Mouse (Mus musculus): ENCODE data around the gene Ankrd37.
A peak's percentile ranks its signal among the peaks of the same experiment; 100 is the strongest.

The Ankrd37 gene

DNA sequence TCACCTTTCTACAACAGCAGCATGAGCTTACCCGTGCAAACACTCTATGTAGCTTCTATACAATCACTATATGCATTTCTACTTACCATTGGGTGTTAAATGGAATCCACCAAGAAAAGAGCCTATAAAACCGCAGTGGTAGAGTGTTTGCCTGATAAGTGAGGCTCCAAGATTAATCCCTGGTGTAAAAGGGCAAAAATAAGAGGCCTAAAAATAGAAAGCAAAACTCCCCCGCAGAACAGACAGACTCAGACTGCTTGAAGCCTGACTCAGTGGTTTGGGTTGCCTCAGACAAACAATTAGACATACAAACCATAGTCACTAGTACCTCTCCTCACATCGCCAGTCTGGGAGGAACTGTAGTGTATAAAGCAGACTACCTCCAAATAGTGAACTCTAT is at the start of gene Ankrd37:
Gene Ankrd37, minus strand, starts transcription at position 112 of the 400 bp plus-strand sequence.
- no peak for DNase-seq (ENCODE audit: low spot score)

DNA sequence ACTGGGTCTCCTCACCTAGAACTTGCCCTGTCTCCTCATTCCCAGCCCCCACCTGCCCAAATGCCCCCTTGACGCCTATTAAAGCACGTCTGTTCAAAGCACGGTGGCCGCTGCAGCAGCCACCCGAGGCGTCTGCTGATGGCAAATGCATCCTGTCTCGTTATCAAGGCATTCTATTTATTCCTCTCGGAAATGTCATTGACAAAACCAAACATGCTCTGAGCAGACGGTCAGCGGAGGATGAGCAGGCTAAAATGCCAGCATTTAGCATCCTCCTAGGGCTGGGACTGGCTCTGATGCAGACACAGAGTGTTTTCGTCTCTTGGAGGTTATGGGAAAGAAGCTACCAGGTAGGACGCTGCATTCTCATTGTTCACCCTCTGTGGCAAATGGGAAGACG is 34.8 kb upstream of the Ankrd37 start:
- no peak for DNase-seq (ENCODE audit: low spot score)

DNA sequence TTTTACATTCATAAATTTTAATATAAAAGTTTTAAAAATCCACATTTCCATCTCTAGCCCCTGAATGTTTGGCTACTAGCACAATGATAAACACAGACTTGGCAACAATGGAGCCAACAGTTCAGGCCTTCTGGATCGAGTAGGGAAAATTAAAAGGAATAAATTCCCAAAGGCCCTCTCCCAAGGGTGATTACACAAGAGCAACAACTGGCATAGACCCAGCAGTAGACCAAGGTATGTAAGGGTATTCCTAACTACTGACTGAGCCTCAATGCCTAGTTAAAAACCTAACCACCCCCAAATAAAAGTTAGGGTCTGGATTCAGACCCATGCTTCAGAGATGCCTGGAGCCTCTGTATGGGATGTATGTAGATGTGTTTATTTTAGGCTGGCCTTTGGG is 34.2 kb upstream of the Ankrd37 start:
- DNase-seq (ENCODE audit: low spot score) = no peak

DNA sequence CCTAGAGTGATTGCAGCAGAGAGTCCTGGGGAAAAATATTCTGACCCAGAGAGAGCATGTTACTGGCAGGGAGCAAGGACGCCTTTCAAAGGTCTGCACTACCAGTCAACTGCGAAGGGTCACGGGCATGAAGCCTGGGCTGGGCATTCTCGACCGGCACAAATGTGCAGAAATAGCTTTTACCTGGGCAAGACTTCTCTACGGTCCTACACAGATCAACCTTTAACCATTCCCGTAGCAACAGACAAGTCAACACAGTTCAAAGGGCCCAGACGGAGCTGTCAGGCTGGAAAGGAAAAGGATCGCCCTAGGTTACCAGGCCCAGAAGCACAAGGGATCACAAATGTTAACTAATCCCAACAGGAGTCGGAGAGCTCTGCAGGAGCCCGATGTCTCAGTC is 30.7 kb upstream of the Ankrd37 start:
- no peak for DNase-seq (ENCODE audit: low spot score)

DNA sequence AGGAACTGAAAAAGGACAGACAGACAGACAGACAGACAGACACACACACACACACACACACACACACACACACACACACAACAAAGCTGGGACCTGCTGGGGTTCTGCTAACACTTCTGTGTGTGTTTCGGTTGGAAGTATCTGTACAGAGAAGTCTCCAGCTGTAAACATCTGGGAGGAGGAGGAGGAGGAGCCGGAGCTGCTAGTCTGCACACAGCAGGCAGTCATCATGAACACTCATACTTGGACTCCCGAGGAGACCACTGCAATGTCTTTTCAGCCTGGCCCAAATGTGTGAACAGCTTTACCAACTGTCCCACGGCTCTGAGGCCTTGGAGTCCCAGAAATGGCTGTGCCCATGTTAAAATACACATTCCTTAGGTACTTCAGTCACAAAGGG is 18.9 kb upstream of the Ankrd37 start:
- no peak for DNase-seq (ENCODE audit: low spot score)

DNA sequence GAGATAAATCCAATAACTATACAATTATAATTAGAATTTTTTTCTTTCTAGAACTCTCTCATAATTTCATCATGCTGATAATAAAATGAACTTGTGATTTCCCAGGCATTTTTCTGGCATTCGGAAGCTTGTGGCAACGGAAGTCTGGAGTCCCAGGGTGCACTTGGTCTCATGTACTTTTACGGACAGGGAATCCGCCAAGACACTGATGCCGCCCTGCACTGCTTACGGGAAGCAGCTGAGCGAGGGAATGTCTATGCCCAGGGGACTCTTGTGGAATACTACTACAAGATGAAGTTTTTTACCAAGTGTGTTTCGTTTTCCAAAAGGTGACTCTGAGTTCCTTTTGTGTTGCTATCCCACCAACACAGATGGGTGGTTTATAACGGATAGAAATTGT is 17.3 kb upstream of the Ankrd37 start:
- DNase-seq (ENCODE audit: low spot score) = no peak

DNA sequence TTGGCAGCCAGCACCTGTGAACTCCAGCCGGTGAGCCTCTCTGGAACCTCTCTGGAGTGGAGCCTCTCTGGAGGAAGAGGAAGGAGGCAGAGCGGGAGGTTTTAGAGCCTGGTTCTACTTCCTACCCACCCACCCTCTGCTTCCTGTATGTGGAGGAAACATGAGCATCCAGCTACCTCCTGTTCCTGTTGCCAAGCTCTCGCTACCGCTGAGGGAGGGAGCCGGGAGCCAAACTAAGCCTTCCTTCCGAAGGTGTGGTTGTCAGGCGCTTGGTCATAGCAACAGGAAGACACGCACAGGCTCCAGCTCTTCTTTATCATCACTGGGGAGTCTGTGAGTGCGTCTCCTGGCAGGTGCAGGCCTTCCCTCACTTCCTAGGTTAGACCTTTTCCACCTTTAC is 16.7 kb upstream of the Ankrd37 start:
- DNase-seq (ENCODE audit: low spot score) = no peak

DNA sequence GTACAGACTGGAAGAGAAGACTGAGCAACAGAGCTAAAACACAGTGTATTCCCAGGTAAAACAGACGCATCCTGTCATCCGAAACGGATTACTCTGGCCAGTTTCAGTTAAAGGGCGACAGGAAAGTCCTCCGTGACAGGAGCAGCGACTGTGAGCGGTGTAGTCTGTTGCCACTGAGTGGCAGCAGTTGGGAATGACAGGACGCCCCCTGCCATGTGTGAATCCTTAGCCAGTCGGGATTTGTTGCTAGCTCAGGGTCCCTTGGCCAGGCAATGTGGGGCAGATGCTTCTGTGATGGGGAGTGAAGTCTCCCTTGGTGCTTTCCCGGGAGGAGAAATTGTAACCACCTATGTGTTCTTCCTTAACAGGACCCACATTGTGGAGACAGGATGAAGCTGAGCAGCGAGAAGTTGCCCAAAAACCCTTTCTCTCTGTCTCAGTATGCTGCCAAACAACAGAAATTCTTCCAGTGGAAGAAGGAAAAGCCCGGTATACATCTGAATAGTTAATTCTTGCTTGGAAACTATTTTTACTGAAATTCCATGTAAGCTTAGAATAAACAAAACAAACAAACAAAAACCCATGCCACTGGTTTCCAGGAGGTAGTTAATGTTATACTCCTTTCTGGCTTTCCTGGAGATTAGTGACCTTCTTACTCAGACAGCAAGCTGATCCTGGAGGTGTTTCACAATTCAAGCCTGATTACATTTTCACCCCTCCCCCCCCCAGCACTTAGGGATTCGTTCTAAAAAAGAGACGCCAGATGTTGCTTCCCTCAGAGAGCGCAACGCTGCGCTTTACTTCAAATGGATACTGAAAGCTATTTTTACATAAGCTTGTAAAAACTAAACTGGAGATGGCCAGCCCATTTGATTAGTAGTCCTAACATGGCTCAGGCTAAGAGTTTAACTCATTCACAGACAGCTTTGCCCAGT is 5.5 kb upstream of the Ankrd37 start:
- peak; percentile 69 for DNase-seq (ENCODE audit: low spot score)

DNA sequence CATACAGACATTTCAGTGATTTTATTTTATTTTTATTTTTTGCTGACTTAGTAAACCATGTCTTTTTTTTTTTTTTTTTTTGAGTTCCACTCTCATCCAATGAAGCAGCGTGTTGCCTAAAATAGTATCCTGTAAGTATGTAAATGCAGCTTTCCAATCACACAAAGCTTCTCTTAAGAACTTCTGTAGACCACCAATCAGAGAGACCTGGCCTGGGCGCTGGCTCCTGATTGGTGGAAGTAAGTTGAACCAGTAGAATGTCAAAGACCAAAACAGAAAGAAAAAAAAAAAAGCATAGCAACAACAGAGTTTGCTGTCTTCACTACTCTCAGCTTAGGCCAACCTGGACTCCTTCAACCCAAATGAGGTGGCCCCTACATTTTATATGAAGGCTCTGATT is 4.8 kb upstream of the Ankrd37 start:
- DNase-seq (ENCODE audit: low spot score) = no peak

DNA sequence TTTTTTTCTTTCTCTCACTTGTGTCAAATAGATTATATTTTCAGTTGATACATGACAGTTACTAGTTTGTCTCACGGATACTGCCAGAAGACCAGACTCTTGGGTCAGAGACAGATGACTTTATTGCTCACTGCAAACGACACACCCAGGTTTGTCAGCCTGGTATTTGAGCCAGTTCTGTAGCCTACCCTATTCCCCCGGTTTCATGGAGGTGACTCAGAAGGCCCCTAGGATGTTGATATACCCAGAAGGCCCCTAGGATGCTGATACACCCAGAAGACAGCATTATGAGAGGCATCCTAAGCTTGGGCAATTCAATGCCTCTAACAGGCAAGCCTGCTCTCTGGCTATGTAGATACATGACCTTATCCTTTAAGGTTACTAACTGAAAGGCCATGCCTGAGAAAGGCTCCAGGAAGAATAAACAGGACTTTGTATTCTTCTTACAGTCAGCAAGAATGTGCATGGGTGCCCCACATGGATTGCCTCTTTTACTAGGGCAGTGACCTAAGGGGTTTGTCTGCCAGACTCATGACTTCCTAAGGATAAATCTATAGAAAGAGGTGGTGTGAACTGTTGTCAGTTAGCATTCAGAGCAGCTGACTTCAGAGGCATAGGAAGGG is 1.7 kb upstream of the Ankrd37 start:
- no peak for DNase-seq (ENCODE audit: low spot score)

DNA sequence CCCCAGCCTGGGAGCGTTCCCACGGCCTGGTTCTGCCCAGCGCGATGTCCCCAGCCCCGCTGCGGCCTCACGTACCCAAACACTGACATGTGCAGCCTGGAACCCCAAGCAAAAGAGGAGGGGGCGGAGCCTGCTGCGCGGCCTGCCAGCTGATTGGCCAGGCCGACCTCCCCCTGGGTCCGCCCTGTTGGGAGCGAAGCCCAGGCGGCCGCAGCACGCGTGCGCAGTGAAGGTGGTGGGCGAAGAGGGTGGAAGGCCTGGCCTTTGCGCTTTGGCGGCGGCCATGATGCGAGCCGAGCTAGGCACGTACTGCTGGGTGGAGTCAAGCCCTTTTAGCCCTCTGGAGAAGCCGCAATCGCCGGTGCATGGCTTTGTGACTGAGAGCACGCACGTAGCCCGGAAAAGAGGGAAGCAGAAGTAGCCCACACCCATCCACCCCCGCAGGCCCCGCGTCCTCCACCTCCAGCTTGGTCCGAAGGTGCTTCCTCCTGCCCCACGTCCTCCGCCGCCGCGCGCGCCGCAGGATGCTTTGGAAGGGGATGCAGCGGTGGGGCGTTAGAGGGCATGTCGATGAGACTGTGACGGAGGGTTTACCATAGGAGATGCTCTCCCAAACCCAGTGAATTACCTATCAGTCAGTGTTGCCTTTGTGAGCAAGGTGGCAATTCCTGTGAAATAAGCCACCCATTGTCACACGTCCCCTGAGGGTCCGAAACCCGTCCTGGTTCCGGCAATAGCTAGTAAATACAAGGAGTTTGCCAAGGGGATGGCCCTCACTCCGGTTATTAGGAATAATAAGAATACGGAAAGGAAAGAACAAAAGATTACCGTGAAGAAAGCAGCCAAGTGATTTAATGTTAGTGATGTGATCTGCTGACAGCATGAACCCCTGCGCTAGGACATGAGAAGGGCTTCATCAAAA is 5.5 kb downstream of the Ankrd37 start:
- peak; percentile 99 for DNase-seq (ENCODE audit: low spot score)

DNA sequence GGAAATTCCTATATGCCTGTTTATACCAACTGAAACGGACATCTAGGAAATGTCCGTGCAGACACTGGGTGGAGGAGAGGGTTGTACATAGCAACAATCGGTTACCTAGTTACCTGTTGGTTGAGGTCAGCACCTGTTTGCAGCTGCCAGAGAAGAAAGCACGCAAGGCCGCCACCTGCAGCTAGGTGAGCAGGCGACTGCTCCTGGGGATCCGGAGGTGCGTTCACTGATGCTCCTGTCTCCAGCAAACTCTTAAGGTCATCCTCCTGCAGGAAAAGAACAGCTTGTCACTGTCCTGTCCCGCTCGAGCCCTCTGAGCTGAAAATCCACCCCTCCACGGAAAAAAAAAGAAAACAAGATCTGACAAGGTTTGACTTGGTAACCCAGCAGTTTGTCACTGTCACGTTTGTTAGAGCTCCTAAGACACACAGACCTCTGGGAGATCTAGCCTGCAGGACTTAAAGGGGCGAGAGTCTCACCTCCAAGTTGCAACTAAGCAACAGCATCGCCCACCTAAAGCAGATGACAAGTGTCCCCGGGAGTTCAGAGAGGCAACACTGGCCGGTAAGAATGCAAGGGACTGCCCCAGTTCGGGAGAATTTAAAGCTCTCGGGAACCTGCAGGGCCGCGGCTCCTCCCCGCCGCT is 6.2 kb downstream of the Ankrd37 start, which contains the start of gene Lrp2bp:
Gene Lrp2bp, plus strand, starts transcription at position 166 of the 646 bp plus-strand sequence.
- peak; percentile 15 for DNase-seq (ENCODE audit: low spot score)

DNA sequence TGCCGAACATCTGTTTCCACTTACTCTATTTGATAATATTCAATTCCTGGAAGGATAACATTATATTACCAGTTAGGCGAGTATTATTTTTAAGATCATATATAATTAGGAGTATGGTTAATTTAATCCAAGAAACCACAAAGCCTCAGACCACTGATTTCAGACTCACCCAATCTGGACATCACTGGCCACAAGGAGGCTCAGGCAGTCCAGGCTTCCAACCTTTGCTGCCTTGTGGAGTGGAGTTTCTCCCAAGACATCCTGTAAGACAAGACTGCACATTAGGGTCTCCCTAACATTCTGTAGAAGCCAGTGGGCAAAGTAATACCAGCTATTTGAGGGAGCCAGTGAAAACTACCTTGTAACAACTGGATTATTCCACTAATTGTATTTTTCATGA is 7.3 kb downstream of the Ankrd37 start:
- no peak for DNase-seq (ENCODE audit: low spot score)

DNA sequence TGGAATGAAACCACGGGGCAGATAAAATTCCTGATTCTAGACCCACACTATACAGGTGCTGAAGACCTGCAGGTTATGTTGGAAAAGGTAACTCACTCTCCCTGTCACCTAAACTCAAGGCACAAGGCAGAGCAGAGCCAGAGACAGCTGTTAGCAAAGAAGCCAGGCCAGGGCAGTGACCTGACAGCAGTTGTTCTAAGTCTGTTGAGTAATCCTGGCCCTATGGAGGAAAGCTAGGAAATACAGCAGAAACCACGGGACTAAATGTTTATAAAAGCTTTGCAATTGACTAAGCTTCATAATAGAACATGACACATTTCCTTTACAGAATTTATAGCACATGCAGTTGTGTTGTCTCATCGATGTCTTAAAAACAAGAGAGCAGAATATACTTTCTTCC is 9.9 kb downstream of the Ankrd37 start:
- DNase-seq (ENCODE audit: low spot score) = no peak

DNA sequence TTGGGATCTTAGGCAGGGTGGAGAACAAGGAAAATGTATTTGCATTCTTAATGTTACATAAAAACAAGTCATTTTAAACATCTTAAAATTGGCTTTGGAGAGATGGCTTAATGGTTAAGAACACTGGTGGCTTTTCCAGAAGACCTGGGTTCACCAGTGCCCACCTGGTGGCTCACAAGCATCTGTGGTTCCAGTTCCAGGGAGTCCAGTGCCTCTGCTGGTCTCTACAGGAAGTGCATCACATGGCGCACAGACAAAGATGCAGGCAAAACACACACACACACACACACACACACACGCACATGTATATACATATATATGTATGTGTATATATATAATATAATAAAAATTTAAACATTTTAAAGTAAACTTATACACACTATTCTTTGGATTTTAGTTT is 11.4 kb downstream of the Ankrd37 start:
- peak; percentile 13 for DNase-seq (ENCODE audit: low spot score)

DNA sequence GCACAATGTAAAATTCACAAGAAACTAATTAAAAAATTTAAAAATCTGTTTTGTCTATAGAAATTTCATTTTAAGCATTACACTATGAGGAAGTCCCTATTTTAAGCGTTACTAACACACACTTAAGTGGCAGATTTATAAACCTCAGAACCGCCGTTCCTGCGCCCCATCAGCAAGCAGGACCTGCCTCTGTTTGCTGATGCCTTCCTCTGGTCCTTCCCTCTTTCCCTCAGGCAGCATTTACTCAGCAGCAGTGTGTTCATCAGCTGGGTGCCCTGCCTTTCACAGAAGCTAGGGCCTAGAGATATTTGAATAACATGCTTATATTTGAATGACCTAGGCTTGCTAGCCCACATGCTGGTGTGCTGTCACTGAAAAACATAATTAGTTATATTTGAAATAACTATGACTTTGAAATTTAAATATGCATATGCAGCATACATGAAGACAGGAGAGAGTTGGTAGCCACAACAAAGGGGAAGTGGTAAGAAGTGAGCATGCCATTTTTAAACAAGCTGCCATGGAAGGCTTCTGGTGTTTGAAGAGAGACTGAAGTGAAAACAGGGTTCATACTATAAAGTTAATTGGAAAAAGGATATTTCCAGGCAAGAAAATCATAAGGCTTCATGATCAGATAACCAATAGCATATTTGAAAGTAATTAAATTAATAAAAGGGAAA is 14.7 kb downstream of the Ankrd37 start:
- no peak for DNase-seq (ENCODE audit: low spot score)

DNA sequence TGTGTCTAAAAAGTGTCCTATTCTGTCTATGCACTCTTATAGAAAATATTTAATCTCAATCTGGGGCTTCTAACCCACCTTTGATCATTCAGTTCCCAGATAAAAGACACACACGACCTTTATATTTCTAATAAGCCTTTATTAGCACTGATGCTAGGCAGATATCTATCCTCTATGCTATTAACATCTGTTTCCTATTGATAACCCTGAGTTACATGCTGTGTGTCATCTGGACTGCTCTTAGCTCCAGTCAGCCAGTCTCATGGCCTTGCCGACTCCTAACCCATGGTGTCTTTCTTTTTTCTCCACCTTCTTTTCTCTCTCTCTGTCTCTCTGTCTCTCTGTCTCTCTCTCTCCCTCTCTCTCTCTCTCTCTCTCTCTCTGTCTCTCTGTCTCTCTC is 17.3 kb downstream of the Ankrd37 start:
- no peak for DNase-seq (ENCODE audit: low spot score)

DNA sequence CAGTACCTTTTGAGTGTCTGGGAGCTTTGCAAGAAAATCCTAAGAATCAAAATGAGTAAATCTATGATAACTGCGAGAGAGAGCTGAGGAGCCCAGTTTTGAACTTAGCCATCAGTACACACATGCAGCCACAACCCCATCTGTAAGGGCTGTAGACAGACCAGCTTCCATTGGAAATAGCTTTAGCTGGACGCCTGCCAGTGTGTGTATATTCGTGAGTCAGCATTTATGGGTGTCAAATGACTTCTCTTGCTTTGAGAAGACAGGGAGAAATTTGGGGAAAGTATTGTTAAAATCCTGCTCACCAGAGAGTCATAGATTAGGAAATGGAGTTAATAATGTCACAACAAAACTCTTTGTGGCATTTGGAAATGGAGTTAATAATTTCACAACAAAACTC is 18.8 kb downstream of the Ankrd37 start:
- no peak for DNase-seq (ENCODE audit: low spot score)

DNA sequence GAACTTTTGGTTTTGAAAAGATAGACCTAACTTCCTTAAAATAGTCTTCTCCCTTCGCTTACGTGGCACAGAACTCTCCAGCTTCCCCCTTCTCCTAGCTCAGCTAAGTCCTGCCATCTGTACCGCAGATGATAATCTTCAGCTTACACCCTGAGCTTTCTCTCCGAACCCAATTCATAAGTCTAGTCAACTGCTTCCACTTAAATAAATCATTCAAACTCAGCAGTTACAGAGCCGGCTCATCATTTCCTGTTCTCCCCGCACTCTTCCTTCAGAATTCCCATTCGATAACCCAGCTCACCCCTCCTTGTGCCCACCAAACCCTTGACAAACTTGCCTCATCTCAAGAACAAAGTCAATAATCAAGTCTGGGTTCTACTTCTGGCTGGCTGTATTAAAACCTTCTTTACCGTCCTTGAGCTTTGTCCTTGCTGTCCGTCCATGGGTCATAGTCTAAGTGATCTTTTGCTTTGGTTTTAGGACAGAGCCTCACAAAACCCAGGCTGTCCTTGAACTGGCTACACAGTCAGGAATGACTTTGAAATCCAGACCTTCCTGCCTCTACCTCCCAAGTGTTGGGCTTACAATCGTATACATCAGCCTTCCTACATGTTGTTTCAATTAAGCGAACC is 29.6 kb downstream of the Ankrd37 start:
- no peak for DNase-seq (ENCODE audit: low spot score)

DNA sequence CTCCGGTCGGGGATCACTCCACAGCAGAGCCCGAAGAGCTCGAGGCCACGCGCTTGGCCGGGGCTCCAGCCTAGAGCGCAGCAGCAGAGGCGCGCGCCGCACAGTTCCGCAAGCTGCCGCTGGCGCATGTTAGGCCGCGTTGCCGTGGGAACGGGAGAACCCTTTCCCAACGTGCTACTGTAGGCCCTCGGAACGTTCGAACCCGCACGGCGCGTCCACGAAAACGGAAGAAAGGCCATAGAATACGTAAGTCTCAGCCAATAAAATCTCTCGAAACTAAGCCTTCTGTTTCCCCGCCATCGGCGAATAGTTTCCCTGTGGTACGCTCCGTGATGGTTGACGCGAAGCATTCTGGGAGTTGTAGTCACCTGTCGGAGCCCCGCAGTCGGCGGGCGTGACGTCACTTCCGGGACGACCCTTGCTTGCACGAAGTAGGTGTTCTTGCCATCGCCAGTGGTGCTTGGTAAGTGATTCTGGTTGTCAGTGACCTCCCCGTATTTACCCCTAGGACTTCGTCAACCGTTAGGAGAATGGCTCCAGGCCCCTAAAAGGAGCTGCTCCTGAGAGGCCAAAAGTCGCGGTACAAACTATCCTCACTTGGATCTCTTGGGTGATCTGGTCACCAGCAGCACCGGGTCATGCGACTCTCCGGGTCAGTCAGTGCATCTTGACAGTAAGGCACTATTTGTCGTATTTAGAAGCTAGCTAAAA is 30.2 kb downstream of the Ankrd37 start, which contains the start of the genes 1700029J07Rik and Ufsp2:
Gene 1700029J07Rik, minus strand, starts transcription at position 127 of the 711 bp plus-strand sequence.
Gene Ufsp2, plus strand, starts transcription at position 403 of the 711 bp plus-strand sequence.
- DNase-seq (ENCODE audit: low spot score) = peak; percentile 99

All from retina, embryonic 14.5 days (tissue).